Mouse (Mus musculus): ENCODE data around the gene D17Wsu92e.

D17Wsu92e gene

DNA sequence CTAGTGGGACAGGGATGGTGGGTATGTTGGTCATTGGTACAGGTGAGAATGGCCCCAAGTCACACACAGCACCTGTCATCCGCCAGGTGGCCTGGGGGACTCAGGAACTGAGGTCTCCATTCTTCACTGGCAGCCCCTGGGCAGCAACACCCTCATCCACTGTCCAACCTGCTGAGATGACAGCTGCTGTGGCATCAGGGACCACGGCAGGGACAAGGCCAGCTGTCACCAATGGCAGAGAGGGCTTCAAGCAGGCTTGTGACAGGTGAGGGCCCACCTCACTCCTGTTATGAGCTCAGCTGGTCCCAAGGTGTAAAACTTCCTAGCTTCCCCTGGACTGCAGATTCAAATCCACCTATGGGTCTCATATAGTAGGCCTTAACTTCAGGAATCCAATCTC lies 72.3 kb downstream of the D17Wsu92e start:
- DNase-seq (ENCODE audit: low spot score in 2 of 2): no peak

DNA sequence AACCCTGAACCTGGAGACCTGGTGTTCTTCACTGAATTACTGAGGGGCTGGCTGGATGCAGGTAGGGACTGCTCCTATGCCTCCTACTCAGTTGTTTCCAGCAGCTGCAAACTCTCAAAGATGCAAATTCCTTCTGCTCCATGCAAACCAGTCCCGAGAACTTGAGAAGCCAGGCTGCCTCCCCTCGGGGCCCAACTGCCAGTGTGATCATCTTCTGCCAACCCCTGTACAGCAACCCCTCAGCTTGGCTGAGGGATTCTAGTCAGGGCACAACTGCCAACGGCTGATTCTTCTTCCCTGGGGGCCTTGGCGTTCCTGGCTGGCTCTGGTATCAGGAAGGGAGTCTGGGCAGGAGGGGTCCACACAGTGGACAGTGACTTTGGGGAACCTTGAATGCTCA lies 74.0 kb downstream of the D17Wsu92e start:
- DNase-seq (ENCODE audit: low spot score in 2 of 2): no peak

DNA sequence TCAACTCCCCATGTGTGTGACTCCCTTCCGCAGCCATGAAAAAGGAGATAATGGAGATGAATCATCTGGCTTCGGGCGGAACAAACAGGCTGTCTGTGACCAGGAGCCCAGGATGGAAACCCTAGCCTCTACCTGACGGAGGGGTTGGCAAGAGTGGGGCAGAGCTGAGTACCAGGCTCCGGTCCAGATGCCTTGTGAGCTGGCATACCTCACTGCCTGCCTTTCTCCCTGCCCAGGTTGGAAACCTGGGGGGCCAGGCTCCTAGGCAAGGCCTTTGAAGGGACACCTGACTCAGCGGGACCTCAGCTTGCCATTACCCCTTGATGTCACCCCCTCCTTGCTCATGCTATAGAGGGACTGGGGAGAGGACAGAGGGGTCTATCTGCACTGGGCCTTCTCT lies 79.5 kb downstream of the D17Wsu92e start:
- DNase-seq (ENCODE audit: low spot score in 2 of 2): no peak

DNA sequence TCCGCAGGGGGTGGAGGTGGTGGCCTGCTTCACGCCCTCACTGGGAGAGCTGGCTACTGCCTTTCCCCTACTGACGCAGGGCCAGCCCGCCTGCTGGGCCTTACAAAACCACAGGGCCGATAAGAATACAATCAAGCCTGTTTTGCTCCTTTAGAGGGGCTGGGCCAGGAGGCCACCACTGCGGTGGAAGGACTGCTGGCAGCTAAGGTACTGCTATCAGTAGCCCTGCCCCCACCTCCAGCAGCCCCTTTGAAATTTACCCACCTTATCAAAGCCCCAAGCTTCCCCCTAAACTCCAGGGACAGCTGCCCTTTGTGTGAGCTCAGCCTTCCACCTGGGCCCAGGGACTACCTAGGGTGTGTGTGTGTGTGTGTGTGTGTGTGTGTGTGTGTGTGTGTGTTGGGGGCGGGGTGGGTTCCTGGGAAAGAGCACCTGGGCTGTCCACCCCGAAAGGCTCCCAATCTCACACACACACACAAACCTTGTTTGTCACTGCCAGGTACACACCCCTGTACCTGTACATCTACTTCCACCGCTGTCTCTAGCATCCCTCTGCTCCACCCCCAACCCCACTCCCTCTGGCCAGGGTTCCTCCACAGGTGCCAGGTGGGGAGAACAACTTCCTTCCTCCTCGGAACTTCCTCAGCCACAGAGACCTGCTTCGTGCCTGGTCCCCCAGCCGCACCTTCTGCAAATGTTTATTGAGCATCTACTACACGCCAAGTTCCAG lies 85.9 kb downstream of the D17Wsu92e start:
- DNase-seq (ENCODE audit: low spot score in 2 of 2): no peak

DNA sequence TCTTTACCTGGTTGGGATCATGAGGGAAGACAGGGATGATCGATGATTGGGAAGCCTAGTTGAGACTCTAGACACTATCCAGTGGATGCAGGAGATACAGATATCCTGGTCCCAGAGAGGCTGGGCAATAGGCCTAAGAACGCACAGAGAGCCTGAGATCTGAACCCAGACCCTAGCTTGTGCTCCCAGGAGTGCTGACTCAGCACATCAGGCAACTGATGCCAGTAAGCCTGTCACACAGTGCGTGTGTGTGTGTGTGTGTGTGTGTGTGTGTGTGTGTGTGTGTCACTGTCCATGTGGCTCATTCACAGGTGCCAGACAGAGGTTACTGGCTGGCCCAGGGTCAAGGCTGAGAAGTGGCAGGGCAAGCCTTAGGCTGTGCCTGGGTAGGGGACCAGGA lies 87.8 kb downstream of the D17Wsu92e start:
- DNase-seq (ENCODE audit: low spot score in 2 of 2): no peak

DNA sequence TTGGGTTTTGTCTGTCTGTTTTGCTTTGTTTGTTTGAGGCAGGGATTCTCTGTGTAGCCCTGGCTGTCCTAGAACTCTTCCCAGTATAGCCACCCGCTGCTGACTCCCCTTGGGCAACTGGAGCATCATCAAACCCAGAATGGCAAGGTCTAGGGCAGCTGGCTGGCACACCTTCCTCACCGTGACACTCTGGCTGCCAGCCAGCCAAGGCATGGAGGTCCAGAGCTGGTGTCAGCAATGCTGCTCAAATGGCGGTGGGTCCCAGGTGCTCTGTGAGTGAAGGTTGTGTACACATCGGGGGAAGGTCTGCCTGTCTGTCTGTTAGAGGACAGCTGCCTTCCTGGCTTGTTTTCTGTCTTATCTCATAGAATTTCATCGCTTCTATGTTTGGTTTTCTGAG lies 88.3 kb downstream of the D17Wsu92e start:
- no peak for DNase-seq (ENCODE audit: low spot score in 2 of 2)

DNA sequence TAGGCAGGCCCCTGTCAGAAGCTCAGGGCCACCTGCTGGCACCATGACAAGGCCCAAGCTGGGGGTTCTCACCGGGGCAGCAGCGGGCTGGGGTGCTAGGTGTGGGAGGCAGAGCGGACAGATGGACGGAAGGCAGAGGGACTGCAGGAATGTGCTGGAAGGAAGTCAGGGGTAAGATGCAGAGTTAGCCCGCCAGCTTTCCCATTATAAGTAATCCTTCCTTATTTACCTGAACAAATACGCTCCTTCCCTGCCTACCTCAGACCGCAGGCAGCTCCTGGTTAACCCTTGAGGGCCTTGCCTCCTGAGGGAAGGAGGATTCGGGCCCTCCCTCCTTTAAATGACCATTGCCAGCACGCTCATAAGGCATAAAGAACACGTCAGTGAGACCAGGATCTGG lies 91.7 kb downstream of the D17Wsu92e start, which contains the start of gene Spdef:
Spdef (minus strand) TSS at position 186 of the 400 bp plus-strand sequence.
- DNase-seq (ENCODE audit: low spot score in 2 of 2): no peak

DNA sequence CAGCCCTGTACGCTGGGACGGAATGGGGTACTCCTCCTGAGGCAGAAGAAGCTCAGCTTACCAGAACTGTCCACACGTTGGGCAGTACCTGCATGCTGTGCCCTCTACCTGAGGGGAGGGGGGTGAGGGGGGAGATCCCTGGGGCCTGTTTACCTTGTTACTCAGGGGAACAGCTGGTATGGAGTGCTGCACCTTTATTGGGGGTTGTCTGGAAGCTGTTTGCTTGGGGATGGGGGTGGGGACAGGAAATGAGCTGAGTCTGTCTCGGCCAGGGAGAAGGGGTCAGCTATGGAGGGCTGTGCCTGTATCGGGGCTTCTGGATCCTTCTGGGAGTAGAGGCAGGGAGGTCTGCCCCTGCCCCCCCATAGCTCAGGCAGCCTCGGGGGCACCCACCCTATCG lies 93.9 kb downstream of the D17Wsu92e start:
- no peak for DNase-seq (ENCODE audit: low spot score in 2 of 2)

DNA sequence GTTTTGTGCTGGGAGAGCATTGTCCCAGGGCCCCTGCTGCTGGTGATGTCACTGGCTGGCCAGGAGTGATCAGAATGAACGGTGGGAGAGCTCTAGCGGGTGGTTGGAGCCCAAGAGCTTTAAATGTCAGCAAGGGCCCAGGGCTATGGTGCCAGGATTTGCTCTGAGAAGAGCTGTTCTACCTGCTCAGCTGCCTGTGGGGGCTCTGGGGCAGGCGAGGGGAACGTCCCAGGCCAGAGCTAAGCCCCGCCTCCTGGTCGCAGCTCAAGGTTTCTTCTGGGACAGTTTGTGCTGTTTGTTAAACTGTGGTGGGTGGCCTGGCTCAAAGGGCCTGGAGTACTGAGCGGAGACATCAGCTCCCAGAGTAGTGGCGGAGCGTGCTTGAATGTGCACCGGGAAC lies 95.0 kb downstream of the D17Wsu92e start:
- no peak for DNase-seq (ENCODE audit: low spot score in 2 of 2)

DNA sequence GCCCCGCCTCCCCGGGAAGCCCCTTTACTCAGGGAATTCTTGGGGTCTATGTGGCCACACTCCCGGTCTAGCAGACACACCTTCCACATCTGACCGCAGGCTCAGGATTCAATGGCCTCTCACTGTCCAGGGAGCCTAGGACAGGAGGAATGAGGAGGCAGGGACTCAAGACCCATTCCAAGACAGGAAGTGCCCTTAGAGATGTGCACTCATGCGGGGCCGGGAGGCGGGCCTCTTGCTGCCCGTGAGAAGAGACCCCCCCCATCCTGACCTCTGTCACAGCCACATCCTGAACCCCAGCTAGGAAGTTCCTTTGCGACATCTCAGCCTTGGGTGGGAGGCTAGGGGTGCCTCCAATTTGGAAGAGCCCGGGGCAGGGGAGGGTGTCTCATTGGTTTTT lies 95.4 kb downstream of the D17Wsu92e start:
- no peak for DNase-seq (ENCODE audit: low spot score in 2 of 2)

DNA sequence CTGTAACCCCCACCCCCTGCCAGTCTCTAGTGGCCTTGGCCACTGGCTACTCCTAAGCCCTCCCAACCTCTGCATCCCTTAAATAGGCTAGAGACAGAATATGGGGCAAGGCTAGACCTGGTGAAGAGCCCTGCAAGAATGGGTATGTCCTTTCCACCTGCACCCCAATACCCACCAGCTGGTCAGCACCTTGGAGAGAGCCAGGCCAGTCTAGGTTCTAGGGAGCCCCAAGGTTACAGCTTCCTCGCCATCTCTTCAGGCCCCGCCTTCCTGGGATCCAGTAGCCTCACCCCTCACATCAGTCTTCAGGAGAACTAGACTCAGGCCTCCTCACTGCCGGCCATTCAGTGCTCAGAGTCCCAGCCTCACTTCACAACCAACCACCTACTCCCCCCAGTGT lies 96.1 kb downstream of the D17Wsu92e start:
- DNase-seq (ENCODE audit: low spot score in 2 of 2): no peak

DNA sequence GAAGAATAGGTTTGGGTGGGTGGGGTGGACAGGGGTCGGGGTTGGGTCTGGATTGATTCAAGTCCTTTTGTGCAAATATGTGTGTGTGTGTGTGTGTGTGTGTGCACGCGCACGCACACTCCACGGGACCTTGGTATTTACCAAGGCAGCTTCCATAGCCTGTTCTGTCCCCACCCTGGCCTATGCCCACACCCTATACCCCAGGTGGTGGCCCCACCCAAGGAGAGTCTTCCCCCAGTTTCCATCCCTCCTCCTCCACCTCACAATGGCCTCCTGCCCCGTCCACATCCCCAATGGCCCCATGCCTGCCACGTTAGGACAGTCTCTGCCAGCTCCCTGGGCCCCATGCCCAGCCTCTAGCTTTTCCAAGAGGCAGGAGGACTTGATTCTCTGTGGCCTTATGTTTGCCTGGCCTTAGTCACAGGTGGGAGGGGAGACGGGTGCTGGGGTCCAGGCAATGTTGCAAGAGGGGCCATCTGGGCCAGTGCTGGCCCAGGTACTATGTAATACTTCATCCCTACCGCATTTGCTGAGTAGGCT lies 99.3 kb downstream of the D17Wsu92e start:
- peak in 1 of 2 experiments; percentile 30 for DNase-seq (ENCODE audit: low spot score in 2 of 2)

DNA sequence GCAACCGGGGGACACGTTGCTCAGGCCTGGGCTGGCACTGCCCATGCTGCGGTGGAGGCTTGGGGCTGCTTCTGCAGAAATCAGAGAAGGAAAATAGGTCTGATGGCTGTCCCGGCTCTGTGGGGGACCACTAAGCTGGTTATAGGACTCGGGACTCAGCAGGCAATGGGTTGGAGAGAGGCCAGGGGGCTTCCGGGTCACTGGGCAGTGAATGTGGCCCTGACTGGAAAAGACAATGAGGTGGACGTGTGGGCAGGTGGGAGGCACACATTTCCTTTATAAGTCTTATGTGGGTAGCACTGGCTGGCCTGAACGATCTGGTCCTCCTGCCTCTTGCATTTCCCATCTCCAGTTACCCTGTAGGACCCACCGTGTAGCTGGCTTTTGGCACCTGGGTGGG lies 100.1 kb downstream of the D17Wsu92e start:
- DNase-seq (ENCODE audit: low spot score in 2 of 2): no peak

DNA sequence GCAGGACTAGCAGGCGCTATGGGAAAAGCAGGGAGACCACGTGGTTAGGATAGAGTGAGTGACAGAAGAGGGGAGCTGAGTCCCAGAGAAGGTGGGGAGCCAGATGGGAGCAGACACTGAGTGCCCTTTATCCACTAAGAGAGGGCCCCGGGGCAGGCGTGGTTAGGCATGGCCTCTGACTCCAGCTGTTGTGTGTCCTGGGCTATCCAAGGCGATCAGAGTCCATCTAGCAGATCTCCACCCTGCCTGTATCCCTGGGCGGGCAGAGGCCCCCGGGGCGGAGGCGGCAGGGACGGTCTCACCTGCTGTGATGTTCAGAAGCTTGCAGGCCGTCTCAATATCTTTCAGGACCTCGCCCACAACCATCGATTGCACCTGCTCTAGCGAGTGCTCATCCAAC lies 100.8 kb downstream of the D17Wsu92e start:
- no peak for DNase-seq (ENCODE audit: low spot score in 2 of 2)

DNA sequence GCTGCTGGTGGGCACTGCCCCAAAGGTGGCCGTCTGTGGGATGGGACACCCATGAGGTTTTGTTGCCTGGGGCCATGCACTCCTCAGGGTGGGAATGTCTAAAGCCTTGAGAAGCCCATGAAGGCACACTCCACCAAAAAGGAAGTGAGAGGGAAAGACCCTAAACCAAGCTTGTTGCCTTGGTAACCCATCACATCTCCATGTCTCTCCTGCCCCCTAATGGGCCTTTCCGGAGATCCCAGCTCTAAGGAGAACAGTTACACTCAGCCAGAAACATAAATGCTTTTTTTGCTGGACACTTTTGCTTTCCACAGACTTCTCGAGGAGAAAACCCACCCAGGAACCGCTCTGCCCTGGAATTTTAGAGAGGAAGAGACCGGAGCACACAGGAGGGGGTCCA lies 102.2 kb downstream of the D17Wsu92e start:
- DNase-seq (ENCODE audit: low spot score in 2 of 2): no peak

DNA sequence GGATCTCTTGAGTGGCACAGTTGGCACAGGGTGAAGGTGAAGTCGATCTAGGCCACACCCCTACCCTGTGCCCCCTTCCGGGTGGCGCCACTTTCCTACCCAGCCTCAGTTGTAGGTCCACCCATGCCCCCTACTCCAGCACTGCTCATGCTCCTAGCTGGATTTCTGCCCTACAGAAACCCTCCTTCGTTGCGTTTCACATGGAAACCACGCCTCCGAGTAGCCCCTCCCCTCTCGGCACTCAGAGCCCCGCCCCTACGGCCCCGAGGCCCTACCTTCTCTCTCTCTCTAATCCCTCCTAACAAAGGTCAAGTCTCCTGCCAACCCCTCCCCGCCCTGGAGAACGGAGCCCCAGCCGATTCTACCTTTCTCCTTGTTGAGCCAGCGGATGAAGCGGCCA lies 103.6 kb downstream of the D17Wsu92e start:
- peak in 1 of 2 experiments; percentile 15 for DNase-seq (ENCODE audit: low spot score in 2 of 2)

DNA sequence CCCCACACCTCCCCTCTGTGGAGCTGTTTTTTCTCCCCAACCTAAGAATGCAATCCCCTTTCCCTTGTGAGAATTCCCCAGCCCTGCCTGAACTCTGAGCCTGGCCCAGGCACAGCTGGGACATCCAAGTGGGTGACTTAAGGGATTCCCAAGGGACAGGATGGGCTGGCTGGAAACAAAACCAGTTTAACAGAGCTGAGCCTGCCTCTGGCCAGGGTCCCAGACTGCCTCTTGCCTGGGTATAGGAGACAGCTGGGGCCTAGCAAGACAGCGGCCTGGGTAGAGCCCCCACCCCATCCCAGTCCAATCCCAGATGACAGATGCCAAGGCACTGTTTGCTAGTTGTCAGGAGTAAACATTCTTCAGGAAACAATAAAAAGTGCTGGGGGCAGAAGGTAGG lies 107.6 kb downstream of the D17Wsu92e start:
- peak in 1 of 2 experiments; percentile 38 for DNase-seq (ENCODE audit: low spot score in 2 of 2)

DNA sequence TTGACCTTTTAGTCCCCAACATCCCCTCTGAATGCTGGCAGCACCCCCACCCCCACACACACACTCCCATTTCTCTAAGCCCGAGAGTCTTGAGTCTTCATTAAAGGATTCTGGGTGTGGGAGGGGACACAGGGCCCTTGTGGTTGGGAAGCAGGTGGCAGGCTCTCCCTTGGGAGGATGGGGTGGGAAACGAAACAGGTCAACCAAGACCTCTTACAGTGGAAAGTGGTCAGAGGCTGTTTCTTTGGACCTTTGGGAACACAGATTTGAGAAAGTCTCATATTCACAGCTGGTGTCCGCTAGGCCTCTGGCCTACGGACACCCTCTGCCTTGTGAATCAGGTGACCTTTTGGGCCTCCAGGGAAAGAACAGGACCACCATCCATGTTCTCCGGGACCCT lies 110.8 kb downstream of the D17Wsu92e start:
- DNase-seq (ENCODE audit: low spot score in 2 of 2): no peak

DNA sequence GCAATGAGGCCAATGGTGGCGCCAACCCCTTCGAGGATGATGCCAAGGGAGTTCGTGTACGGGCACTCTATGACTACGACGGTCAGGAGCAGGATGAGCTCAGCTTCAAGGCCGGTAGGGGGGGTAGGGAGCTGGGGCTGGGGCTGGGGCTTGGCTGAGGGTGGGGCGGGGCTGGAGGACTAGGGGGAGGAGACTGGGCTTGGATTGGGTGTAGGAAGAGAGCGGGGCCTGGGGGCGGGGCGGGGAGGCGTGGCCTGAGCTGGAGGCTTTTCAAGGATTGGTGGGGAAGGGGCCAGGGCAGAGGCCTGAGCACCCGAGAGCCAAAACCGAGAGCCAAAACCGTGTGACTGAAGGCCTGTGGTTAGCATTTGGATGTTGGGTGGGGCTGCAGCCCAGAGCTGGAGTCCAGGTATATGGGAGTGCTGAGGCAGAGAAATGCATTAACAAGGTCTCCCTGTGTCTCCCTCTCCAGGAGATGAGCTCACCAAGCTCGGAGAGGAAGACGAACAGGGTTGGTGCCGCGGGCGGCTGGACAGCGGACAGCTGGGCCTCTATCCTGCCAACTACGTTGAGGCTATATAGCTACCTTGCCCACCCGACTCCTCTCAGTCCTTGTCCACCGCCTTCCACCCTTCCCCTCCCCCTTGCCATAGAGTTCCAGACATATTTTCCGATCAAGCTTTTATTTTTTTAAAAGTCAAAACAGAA lies 112.3 kb downstream of the D17Wsu92e start:
- DNase-seq (ENCODE audit: low spot score in 2 of 2): peak in 1 of 2 experiments; percentile 40

DNA sequence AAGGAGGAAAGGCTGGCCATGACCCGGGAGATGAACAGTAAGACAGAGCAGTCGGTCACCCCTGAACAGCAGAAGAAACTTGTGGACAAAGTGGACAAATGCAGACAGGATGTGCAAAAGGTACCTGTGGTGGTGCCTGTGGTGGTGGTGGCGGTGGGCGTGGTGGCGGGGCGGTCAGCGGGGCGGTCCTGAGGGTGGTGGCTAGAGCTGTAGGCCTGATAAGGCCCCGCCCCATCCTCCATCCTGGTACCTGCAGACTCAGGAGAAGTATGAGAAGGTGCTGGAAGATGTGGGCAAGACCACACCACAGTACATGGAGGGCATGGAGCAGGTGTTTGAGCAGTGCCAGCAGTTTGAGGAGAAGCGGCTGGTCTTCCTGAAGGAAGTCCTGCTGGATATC lies 114.8 kb downstream of the D17Wsu92e start:
- DNase-seq (ENCODE audit: low spot score in 2 of 2): no peak

DNA sequence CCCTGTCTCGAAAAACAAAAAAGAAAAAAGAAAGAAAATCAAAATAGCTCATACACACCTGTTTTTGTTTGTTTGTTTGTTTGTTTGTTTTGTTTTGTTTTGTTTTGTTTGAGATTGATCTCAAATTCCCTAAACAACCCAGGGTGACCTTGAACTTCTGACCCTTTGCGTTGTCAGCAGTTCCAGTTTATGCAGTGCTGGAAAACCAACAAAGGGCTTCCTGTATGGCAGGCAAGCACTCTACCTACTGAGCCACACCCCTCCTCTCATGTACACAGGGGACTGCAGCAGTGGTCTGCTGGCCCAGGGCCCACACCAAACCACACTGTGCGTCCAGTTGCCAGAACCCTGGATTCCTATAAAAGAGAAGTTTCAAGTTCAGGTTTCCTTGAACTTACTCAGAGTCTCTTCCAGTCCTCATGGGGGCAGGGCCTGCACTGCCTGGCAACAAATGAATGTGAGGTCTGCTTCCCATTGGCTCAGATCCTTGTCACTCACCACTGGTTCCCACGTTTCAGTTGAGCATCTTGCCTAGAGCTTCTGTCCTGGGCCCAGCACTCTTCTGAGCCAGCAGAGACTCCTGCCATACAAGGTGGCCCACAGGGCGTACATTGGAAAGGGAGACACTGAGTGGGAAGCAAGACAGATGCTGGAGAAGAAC lies 116.4 kb downstream of the D17Wsu92e start:
- no peak for DNase-seq (ENCODE audit: low spot score in 2 of 2)

DNA sequence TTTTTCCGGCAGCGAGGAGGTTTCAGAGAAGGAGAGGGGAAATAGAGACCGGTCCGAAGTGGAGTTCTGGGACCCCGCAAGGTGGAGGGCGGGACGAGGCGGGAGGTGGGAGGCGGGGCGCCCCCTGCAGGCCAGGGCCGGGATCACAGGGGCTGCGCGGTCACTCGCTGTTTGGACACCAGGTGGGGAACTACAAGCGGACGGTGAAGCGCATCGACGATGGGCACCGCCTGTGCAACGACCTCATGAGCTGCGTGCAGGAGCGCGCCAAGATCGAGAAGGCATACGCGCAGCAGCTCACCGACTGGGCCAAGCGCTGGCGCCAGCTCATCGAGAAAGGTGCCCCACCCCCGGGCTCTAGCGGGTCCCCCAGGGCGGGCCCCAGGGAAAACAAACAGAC lies 117.9 kb downstream of the D17Wsu92e start:
- peak; percentile 24 to 53 for DNase-seq (ENCODE audit: low spot score in 2 of 2)

DNA sequence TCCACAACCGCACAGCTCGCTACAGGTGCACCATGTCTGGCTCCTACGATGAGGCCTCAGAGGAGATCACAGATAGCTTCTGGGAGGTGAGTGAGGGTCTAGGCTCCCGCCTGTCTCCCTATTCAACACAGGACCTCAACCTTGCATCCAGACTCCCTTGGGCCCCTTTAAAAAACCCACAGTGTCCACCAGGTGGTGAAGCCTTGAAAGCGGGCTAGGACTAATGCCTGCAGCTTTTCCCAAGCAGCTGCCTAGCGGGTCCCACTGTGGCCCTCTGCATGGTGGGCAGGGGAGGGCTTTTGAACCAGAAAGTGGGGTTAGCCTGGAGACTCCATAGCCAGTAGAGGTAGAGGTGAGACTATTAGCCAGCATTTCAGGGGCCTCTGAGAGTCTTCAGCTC lies 118.6 kb downstream of the D17Wsu92e start:
- no peak for DNase-seq (ENCODE audit: low spot score in 2 of 2)

Data from urinary bladder, postnatal 36 days (tissue).